Mouse (Mus musculus): Measurements from ENCODE around the gene Olfr799.

DNA sequence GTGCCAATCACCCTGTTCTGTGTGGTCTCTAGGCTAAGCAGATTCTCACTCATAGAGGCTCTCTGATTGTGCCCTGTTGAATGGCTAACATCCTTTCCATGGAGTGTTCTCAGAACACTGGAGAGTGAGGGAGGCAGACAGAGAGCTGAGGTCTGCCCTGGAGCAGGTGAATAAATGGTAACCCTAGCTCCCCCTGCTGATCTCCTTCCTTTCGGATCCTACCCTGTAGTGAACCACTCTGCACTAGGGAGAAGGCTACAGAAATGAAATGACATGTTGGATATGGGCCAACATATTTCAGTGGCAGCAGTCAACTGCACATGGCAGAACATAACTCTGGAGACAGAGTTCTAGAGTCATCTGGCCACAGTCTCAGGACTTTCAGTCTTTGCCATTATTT lies 15.6 kb upstream of the Olfr799 start:
- TF ChIP-seq CTCF (IDR thresholded peaks at IDR 0.05; ENCODE audit: low read depth, low read length) (no peak), POLR2A (IDR thresholded peaks at IDR 0.05; ENCODE audit: extremely low read depth, insufficient read depth, low read length) (no peak)

Measured in liver, adult 2 months (tissue).